Mouse (Mus musculus) embryonic fibroblast, embryonic 13.5 days (primary cell): ENCODE data around the gene C2cd5.

Source experiments
- CTCF ChIP-seq: IDR thresholded peaks from 2 replicates; pipeline ENCODE4 v1.5.1; 2011; ENCODE audit warnings: mild to moderate bottlenecking, control low read depth, low read length, moderate library complexity, borderline replicate concordance; ENCODE audit not compliant: insufficient read depth
- POLR2A ChIP-seq: IDR thresholded peaks from 2 replicates; pipeline ENCODE4 v1.6.1; 2011; ENCODE audit warnings: low read depth, mild to moderate bottlenecking, control low read depth, low read length, moderate library complexity

GRCm38 (mm10) chr6:143129466-143129865 is 29.5 kb upstream of the C2cd5 start:
- TF ChIP-seq CTCF: no peak
- TF ChIP-seq POLR2A: no peak
